Mouse (Mus musculus): ENCODE results near the gene Ptbp1. TPM values are rescaled to one million over a fixed set of nuclear protein-coding genes. Genes with fewer than 3 reads are reported as not detected.

Ptbp1 gene
- polyA plus RNA-seq, 1 experiment from 2014 or later, result 307 TPM

GRCm38 (mm10) chr10:79819606-79820005 is 34.6 kb upstream of the Ptbp1 start:
- WGBS, result 94% methylated on average over 17 of the region's 17 CpGs
- 0 out of 2 replicates have a peak, but pooled peaks cover 14% of the 10 kb centered on the region for H3K36me3 ChIP-seq
- no peaks in the 10 kb centered on the region for H3K27me3 ChIP-seq (replicated peaks)
- H3K9me3 ChIP-seq, result no peaks in the 10 kb centered on the region
- no peak overlapping the region for H3K4me2 ChIP-seq (replicated peaks)
- H3K27ac ChIP-seq, result no peak overlapping the region
- no peak overlapping the region for H3K4me3 ChIP-seq (replicated peaks)
- ATAC-seq, result no peak
- no peak overlapping the region for H3K9ac ChIP-seq
- peaks cover 33% of the 10 kb centered on the region for H3K4me1 ChIP-seq (replicated peaks)

- no peak overlapping the region for H3K4me3 ChIP-seq (replicated peaks)
- H3K27ac ChIP-seq, result peak overlapping the region; percentile 78
- H3K4me2 ChIP-seq (replicated peaks), result peak overlapping the region; percentile 56
- H3K4me1 ChIP-seq (replicated peaks), result peaks cover 31% of the 10 kb centered on the region
- no peaks in the 10 kb centered on the region for H3K9me3 ChIP-seq
- no peaks in the 10 kb centered on the region for H3K27me3 ChIP-seq (replicated peaks)
- WGBS, result 70% methylated on average over 8 of the region's 8 CpGs
- ATAC-seq, result no peak
- no peak overlapping the region for H3K9ac ChIP-seq
- H3K36me3 ChIP-seq, result 0 out of 2 replicates have a peak, but pooled peaks cover 14% of the 10 kb centered on the region
Measured at GRCm38 (mm10) chr10:79820277-79820676, 34.0 kb upstream of the Ptbp1 start.

- H3K27me3 ChIP-seq (replicated peaks), result no peaks in the 10 kb centered on the region
- H3K27ac ChIP-seq, result peak within 1 kb of the TSS; percentile 78
- no peaks in the 10 kb centered on the region for H3K9me3 ChIP-seq
- peaks cover 29% of the 10 kb centered on the region for H3K4me1 ChIP-seq (replicated peaks)
- 42% methylated on average over 11 of the region's 11 CpGs for WGBS
- peak; percentile 5; the same call in 1 of the 2 replicates for ATAC-seq
- 0 out of 2 replicates have a peak, but pooled peaks cover 11% of the 10 kb centered on the region for H3K36me3 ChIP-seq
- H3K4me3 ChIP-seq (replicated peaks), result peak within 1 kb of the TSS; percentile 34
- H3K4me2 ChIP-seq (replicated peaks), result peak within 1 kb of the TSS; percentile 56
- peak within 1 kb of the TSS; percentile 57 for H3K9ac ChIP-seq
Measured at GRCm38 (mm10) chr10:79820782-79821181, 33.4 kb upstream of the Ptbp1 start, which contains the start of gene Misp. TSS of gene Misp (plus strand) at chr10:79820989.

- peak overlapping the region; percentile 56 for H3K4me2 ChIP-seq (replicated peaks)
- peak overlapping the region; percentile 77 for H3K27ac ChIP-seq
- no peaks in the 10 kb centered on the region for H3K9me3 ChIP-seq
- H3K9ac ChIP-seq, result peak overlapping the region; percentile 57
- peak overlapping the region; percentile 34 for H3K4me3 ChIP-seq (replicated peaks)
- 80% methylated on average over 12 of the region's 12 CpGs for WGBS
- peaks cover 8% of the 10 kb centered on the region; the same call in 1 of the 2 replicates for H3K36me3 ChIP-seq
- ATAC-seq, result no peak
- H3K27me3 ChIP-seq (replicated peaks), result no peaks in the 10 kb centered on the region
- peaks cover 38% of the 10 kb centered on the region for H3K4me1 ChIP-seq (replicated peaks)
Measured at GRCm38 (mm10) chr10:79821731-79822130, 32.5 kb upstream of the Ptbp1 start.

GRCm38 (mm10) chr10:79822372-79822771 is 31.9 kb upstream of the Ptbp1 start:
- no peaks in the 10 kb centered on the region for H3K27me3 ChIP-seq (replicated peaks)
- peak; percentile 83 for ATAC-seq
- H3K36me3 ChIP-seq, result peaks cover 11% of the 10 kb centered on the region; the same call in 1 of the 2 replicates
- H3K4me1 ChIP-seq (replicated peaks), result peaks cover 39% of the 10 kb centered on the region
- H3K9ac ChIP-seq, result peak overlapping the region; percentile 39
- H3K27ac ChIP-seq, result peak overlapping the region; percentile 91
- H3K4me2 ChIP-seq (replicated peaks), result peak overlapping the region; percentile 56
- H3K4me3 ChIP-seq (replicated peaks), result peak overlapping the region; percentile 34
- WGBS, result 22% methylated on average over 17 of the region's 17 CpGs
- H3K9me3 ChIP-seq, result no peaks in the 10 kb centered on the region

- ATAC-seq, result peak; percentile 57
- H3K4me3 ChIP-seq (replicated peaks), result peak overlapping the region; percentile 32
Measured at GRCm38 (mm10) chr10:79823011-79823410, 31.2 kb upstream of the Ptbp1 start.

GRCm38 (mm10) chr10:79824413-79824812 is 29.8 kb upstream of the Ptbp1 start:
- Histone ChIP-seq H3K27me3 (replicated peaks) (no peaks in the 10 kb centered on the region), H3K9ac (peak overlapping the region; percentile 28), H3K4me3 (replicated peaks) (peak overlapping the region; percentile 32), H3K9me3 (no peaks in the 10 kb centered on the region), H3K4me2 (replicated peaks) (peak overlapping the region; percentile 57), H3K4me1 (replicated peaks) (peaks cover 29% of the 10 kb centered on the region), H3K36me3 (peaks cover 8% of the 10 kb centered on the region; the same call in 1 of the 2 replicates), H3K27ac (peak overlapping the region; percentile 91)
- WGBS, result 38% methylated on average over 6 of the region's 6 CpGs
- peak; percentile 74 for ATAC-seq

More at GRCm38 (mm10) chr10:79823011-79823410, 31.2 kb upstream of the Ptbp1 start:
- peaks cover 41% of the 10 kb centered on the region for H3K4me1 ChIP-seq (replicated peaks)
- no peaks in the 10 kb centered on the region for H3K27me3 ChIP-seq (replicated peaks)
- H3K9ac ChIP-seq, result peak overlapping the region; percentile 39; the same call in 1 of the 2 replicates
- H3K27ac ChIP-seq, result peak overlapping the region; percentile 91
- H3K9me3 ChIP-seq, result no peaks in the 10 kb centered on the region
- 41% methylated on average over 6 of the region's 6 CpGs for WGBS
- peak overlapping the region; percentile 56 for H3K4me2 ChIP-seq (replicated peaks)
- H3K36me3 ChIP-seq, result peaks cover 11% of the 10 kb centered on the region; the same call in 1 of the 2 replicates

- Histone ChIP-seq H3K4me2 (replicated peaks) (no peak overlapping the region), H3K9me3 (no peaks in the 10 kb centered on the region), H3K27me3 (replicated peaks) (no peaks in the 10 kb centered on the region), H3K9ac (no peak overlapping the region), H3K4me3 (replicated peaks) (no peak overlapping the region), H3K36me3 (peaks cover 7% of the 10 kb centered on the region), H3K27ac (no peak overlapping the region), H3K4me1 (replicated peaks) (peaks cover 11% of the 10 kb centered on the region; the same call in 1 of the 2 replicates)
- no peak for ATAC-seq
- 83% methylated on average over 3 of the region's 3 CpGs for WGBS
Measured at GRCm38 (mm10) chr10:79831583-79831982, 22.6 kb upstream of the Ptbp1 start.

GRCm38 (mm10) chr10:79832026-79832785 is 22.0 kb upstream of the Ptbp1 start:
- Histone ChIP-seq H3K27me3 (replicated peaks) (no peaks in the 10 kb centered on the region), H3K4me2 (replicated peaks) (no peak overlapping the region), H3K36me3 (peaks cover under 1% of the 10 kb centered on the region), H3K4me3 (replicated peaks) (no peak overlapping the region), H3K9me3 (no peaks in the 10 kb centered on the region), H3K27ac (peak overlapping the region; percentile 29; the same call in 1 of the 2 replicates), H3K4me1 (replicated peaks) (0 out of 2 replicates have a peak, but pooled peaks cover 8% of the 10 kb centered on the region), H3K9ac (no peak overlapping the region)
- no peak for ATAC-seq
- 75% methylated on average over 7 of the region's 7 CpGs for WGBS

GRCm38 (mm10) chr10:79832786-79833181 is 21.4 kb upstream of the Ptbp1 start:
- no peak overlapping the region for H3K9ac ChIP-seq
- ATAC-seq, result 0 out of 2 replicates have a peak, but pooled peaks have one; percentile 13
- no peak overlapping the region for H3K4me2 ChIP-seq (replicated peaks)

GRCm38 (mm10) chr10:79834769-79835398 is 19.3 kb upstream of the Ptbp1 start:
- Histone ChIP-seq H3K9ac (no peak overlapping the region), H3K27me3 (replicated peaks) (no peaks in the 10 kb centered on the region), H3K4me1 (replicated peaks) (0 out of 2 replicates have a peak, but pooled peaks cover 5% of the 10 kb centered on the region), H3K4me2 (replicated peaks) (no peak overlapping the region), H3K36me3 (no peaks in the 10 kb centered on the region; the same call in 1 of the 2 replicates), H3K4me3 (replicated peaks) (no peak overlapping the region), H3K9me3 (no peaks in the 10 kb centered on the region), H3K27ac (no peak overlapping the region)
- ATAC-seq, result peak; percentile 46
- WGBS, result 23% methylated on average over 9 of the region's 9 CpGs

More at GRCm38 (mm10) chr10:79832786-79833181, 21.4 kb upstream of the Ptbp1 start:
- H3K4me1 ChIP-seq (replicated peaks), result 0 out of 2 replicates have a peak, but pooled peaks cover 5% of the 10 kb centered on the region
- no peak overlapping the region for H3K4me3 ChIP-seq (replicated peaks)
- no peak overlapping the region for H3K27ac ChIP-seq
- H3K27me3 ChIP-seq (replicated peaks), result no peaks in the 10 kb centered on the region
- no peaks in the 10 kb centered on the region for H3K9me3 ChIP-seq
- H3K36me3 ChIP-seq, result no peaks in the 10 kb centered on the region; the same call in 1 of the 2 replicates
- WGBS, result 62% methylated on average over 9 of the region's 9 CpGs

GRCm38 (mm10) chr10:79836918-79837317 is 17.3 kb upstream of the Ptbp1 start:
- Histone ChIP-seq H3K27ac (no peak overlapping the region), H3K4me1 (replicated peaks) (peaks cover 11% of the 10 kb centered on the region), H3K9ac (no peak overlapping the region), H3K27me3 (replicated peaks) (no peaks in the 10 kb centered on the region), H3K4me2 (replicated peaks) (no peak overlapping the region), H3K36me3 (no peaks in the 10 kb centered on the region), H3K4me3 (replicated peaks) (no peak overlapping the region), H3K9me3 (no peaks in the 10 kb centered on the region)
- ATAC-seq, result no peak
- WGBS, result 99% methylated on average over 3 of the region's 3 CpGs
